Mouse (Mus musculus) ES-Bruce4 (cell line): ENCODE results near the gene Pym1. TPM values are rescaled to one million over a fixed set of nuclear protein-coding genes. Genes with fewer than 3 reads are reported as not detected.

Experiments
- H3K27ac ChIP-seq: 2 replicates; pipeline ENCODE4 v1.5.1; 2012; ENCODE audit warnings: low read length, inconsistent platforms; ENCODE audit not compliant: insufficient read depth
- H3K27me3 ChIP-seq: 2 replicates; pipeline ENCODE4 v1.6.1; 2012; ENCODE audit warnings: mild to moderate bottlenecking, low read length, inconsistent platforms; ENCODE audit not compliant: control insufficient read depth, poor library complexity, insufficient read depth, severe bottlenecking
- H3K36me3 ChIP-seq: 2 replicates; pipeline ENCODE4 v1.6.1; 2012; ENCODE audit warnings: inconsistent platforms, mild to moderate bottlenecking, low read length, moderate library complexity; ENCODE audit not compliant: control insufficient read depth, poor library complexity, insufficient read depth, severe bottlenecking
- H3K4me1 ChIP-seq: one replicate; pipeline ENCODE4 v1.8.1; 2011; ENCODE audit warnings: low read length; ENCODE audit not compliant: control insufficient read depth, insufficient read depth
- H3K4me3 ChIP-seq: 2 replicates; pipeline ENCODE4 v1.5.1; 2011; ENCODE audit warnings: low read depth, mild to moderate bottlenecking, low read length
- H3K9ac ChIP-seq: 2 replicates; pipeline ENCODE4 v1.6.1; 2012; ENCODE audit warnings: low read depth, mild to moderate bottlenecking, inconsistent platforms; ENCODE audit not compliant: poor library complexity, severe bottlenecking
- H3K9me3 ChIP-seq: replicated peaks from 2 replicates; pipeline ENCODE4 v1.6.1; 2012; ENCODE audit warnings: mild to moderate bottlenecking, low read length, inconsistent platforms; ENCODE audit not compliant: control insufficient read depth, poor library complexity, insufficient read depth, severe bottlenecking
- CTCF ChIP-seq: IDR thresholded peaks from one replicate; pipeline ENCODE4 v1.8.1; 2011; ENCODE audit warnings: low read depth, low read length
- EP300 ChIP-seq: IDR thresholded peaks from 2 replicates; pipeline ENCODE4 v1.6.1; 2011; ENCODE audit warnings: low read depth, low read length; ENCODE audit not compliant: insufficient read depth
- POLR2A ChIP-seq: IDR thresholded peaks from one replicate; pipeline ENCODE4 v1.8.1; 2011; ENCODE audit warnings: low read length; ENCODE audit not compliant: insufficient read depth
- polyA plus RNA-seq: library from polyadenylated mRNA; stranded (reverse); fragments of >200 nt; gene quantifications from 2 replicates; pipeline ENCODE4 v1.2.4, GENCODE M21; 2011; ENCODE audit warnings: low read depth; ENCODE audit not compliant: missing spikeins, insufficient read depth, insufficient read length

Gene Pym1
- polyA plus RNA-seq, 1 experiment = 53.8 TPM

DNA sequence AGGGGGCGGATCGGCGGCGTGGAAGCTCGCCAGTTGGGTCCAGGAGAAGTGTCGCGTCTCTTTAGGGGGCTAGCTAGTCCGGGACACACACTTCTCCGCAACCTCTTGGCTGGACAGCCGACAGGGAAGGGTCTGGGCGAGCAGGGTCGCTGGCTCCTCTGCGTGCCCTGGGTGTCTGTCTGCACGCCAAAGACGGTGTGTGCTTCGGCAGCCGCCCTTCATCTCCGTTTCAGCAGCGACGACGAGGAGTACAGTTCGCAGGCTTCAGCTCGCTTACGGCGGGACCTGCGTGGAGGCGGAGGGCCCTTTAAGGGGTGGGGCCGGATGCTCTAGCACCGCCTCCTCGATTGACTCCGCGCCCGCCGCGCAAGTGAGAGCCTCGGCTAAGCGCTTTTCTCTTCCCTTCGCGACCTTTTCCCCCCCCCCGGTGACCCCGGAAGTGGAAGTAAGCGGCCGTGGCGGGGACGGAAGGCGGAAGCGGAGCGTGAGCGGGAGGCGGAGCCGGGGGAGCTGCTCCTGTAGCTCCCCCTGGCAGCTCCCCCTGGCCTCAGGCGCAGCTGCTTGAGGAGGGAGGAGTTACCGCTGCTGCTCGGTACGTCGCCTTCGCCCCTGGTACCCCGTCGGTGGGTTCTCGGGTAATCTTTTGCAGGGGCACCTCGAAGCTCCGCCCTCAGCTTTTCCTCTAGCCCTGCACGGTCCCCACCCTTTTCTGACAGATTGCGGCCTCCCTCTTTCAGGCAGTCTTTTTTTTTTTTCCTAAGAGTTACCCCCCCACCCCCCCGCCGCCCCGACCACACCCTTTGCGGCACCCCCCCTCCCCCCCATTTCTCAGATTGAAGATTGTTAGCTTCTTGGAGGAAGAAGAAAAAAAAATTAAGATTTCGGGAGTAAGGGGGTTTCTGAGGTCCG, 57.7 kb downstream of the Pym1 start:
- Histone ChIP-seq H3K9ac (peak overlapping the region; percentile 80), H3K36me3 (no peaks in the 10 kb centered on the region), H3K27me3 (no peaks in the 10 kb centered on the region), H3K4me1 (no peaks in the 10 kb centered on the region), H3K9me3 (no peaks in the 10 kb centered on the region), H3K27ac (peak overlapping the region; percentile 16), H3K4me3 (peak overlapping the region; percentile 83)
- TF ChIP-seq POLR2A (no peak), CTCF (no peak), EP300 (no peak)

DNA sequence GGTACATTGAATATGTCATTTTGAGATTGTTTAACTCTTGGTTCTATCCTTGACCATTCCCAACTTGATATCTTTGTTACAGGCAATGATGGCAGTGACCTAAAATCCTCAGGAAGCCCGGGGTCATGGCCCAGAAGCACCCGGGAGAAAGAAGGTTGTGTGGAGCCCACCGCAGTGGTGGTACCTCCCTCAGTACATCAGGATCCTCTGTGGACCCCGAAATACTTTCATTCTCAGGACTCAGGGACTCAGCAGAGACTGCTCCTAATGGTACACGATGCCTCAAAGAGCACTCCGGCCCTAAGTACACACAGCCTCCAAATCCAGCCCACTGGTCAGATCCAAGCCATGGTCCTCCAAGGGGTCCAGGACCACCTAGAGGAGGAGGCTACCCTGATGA, 58.4 kb downstream of the Pym1 start:
- Histone ChIP-seq H3K9me3 (no peaks in the 10 kb centered on the region), H3K4me3 (peak overlapping the region; percentile 83), H3K9ac (peak overlapping the region; percentile 80), H3K36me3 (no peaks in the 10 kb centered on the region), H3K27ac (no peak overlapping the region), H3K27me3 (no peaks in the 10 kb centered on the region), H3K4me1 (no peaks in the 10 kb centered on the region)
- no peak for TF ChIP-seq EP300
- TF ChIP-seq POLR2A = no peak
- no peak for TF ChIP-seq CTCF

DNA sequence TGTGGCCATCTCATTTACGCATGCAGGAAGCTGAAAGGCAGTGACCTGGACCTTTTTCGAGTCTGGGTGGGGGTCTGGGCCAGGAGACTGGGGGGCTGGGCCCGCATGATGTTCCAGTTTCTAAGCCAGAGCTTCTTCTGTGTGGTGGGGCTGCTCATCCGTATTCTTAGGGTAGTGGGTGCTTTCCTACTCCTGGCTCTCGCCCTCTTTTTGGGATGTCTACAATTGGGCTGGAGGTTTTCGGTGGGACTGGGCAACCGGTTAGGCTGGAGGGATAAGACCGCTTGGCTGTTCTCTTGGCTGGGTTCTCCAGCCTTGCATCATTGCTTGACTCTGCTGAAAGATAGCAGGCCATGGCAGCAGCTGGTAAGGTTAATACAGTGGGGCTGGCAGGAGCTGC, 59.3 kb downstream of the Pym1 start:
- Histone ChIP-seq H3K9ac (no peak overlapping the region), H3K4me3 (no peak overlapping the region), H3K4me1 (no peaks in the 10 kb centered on the region)

More for the DNA sequence above, 59.3 kb downstream of the Pym1 start:
- TF ChIP-seq EP300 = no peak
- TF ChIP-seq POLR2A = no peak
- no peak for TF ChIP-seq CTCF
- Histone ChIP-seq H3K9me3 (no peaks in the 10 kb centered on the region), H3K27me3 (no peaks in the 10 kb centered on the region), H3K27ac (no peak overlapping the region), H3K36me3 (no peaks in the 10 kb centered on the region)

Other genes starting within 250 kb of the Pym1 start
- gene Myl6b, start 249.2 kb upstream of the Pym1 start, polyA plus RNA-seq = 9.0 and 12.8 TPM in 2 replicates
- gene Esyt1, start 222.0 kb upstream of the Pym1 start, polyA plus RNA-seq = 20.1 and 20.5 TPM in 2 replicates
- 22.4 and 24.6 TPM in 2 replicates for gene Zc3h10, start 200.1 kb upstream of the Pym1 start, polyA plus RNA-seq
- gene Rpl41, start 198.6 kb upstream of the Pym1 start, polyA plus RNA-seq = 3,771 and 3,978 TPM in 2 replicates
- 366 and 396 TPM in 2 replicates for gene Pa2g4, start 181.9 kb upstream of the Pym1 start, polyA plus RNA-seq
- 39.4 and 41.7 TPM in 2 replicates for gene Erbb3, start 158.2 kb upstream of the Pym1 start, polyA plus RNA-seq
- gene Rps26, start 121.1 kb upstream of the Pym1 start, polyA plus RNA-seq = 1,832 and 1,959 TPM in 2 replicates
- 9.8 and 11.6 TPM in 2 replicates for gene Ikzf4, start 101.9 kb upstream of the Pym1 start, polyA plus RNA-seq
- 14.3 and 14.4 TPM in 2 replicates for gene Suox, start 73.8 kb upstream of the Pym1 start, polyA plus RNA-seq
- gene Rab5b, start 51.6 kb upstream of the Pym1 start, polyA plus RNA-seq = 79.0 and 83.6 TPM in 2 replicates
- gene Pmel, start 43.7 kb upstream of the Pym1 start, polyA plus RNA-seq = 3.0 TPM in 2 replicates
- 81.4 and 82.7 TPM in 2 replicates for gene Cdk2, start 42.9 kb upstream of the Pym1 start, polyA plus RNA-seq
- 44.7 and 46.7 TPM in 2 replicates for gene Dgka, start 3.0 kb upstream of the Pym1 start, polyA plus RNA-seq
- 0.46 and 1.5 TPM in 2 replicates for gene Mmp19, start 43.0 kb downstream of the Pym1 start, polyA plus RNA-seq
- 41.3 and 45.5 TPM in 2 replicates for gene Dnajc14, start 56.2 kb downstream of the Pym1 start, polyA plus RNA-seq
- 12.3 and 12.6 TPM in 2 replicates for gene Tmem198b, start 56.5 kb downstream of the Pym1 start, polyA plus RNA-seq
- gene Sarnp, start 69.4 kb downstream of the Pym1 start, polyA plus RNA-seq = 269 and 288 TPM in 2 replicates
- 63.2 and 69.2 TPM in 2 replicates for gene Ormdl2, start 73.8 kb downstream of the Pym1 start, polyA plus RNA-seq
- 2.8 and 3.0 TPM in 2 replicates for gene Gdf11, start 143.8 kb downstream of the Pym1 start, polyA plus RNA-seq
- 116 and 130 TPM in 2 replicates for gene Cd63, start 153.1 kb downstream of the Pym1 start, polyA plus RNA-seq
- 3.5 and 3.9 TPM in 2 replicates for gene Rdh5, start 175.0 kb downstream of the Pym1 start, polyA plus RNA-seq
- gene Bloc1s1, start 176.1 kb downstream of the Pym1 start, polyA plus RNA-seq = 36.7 and 44.5 TPM in 2 replicates
- 1.6 and 3.2 TPM in 2 replicates for gene Itga7, start 185.9 kb downstream of the Pym1 start, polyA plus RNA-seq
- not detected in 2 replicates for gene Mettl7b, start 213.1 kb downstream of the Pym1 start, polyA plus RNA-seq
- gene Olfr9, start 241.5 kb downstream of the Pym1 start, polyA plus RNA-seq = not detected in 2 replicates